In genomic region chrX:169988571-169989218, GRCm38 (mm10) we compare ENCODE assay signal across 8 mouse cellular contexts. TPM values are rescaled to one million over a fixed set of nuclear protein-coding genes. Genes with fewer than 3 reads are reported as not detected.
A peak's percentile ranks its signal among the peaks of the same experiment; 100 is the strongest.
DNase-seq lines count a peak whose midpoint lies in the region; ATAC-seq and TF ChIP-seq lines count a peak whose summit lies in the region.
"Not testable (repeated sequence)": the region's sequence is repeated elsewhere in the genome, so short reads cannot be mapped to it uniquely, and the experiment has no call there.

No protein-coding gene starts in this region.

- peaks cover 51% of the 10 kb centered on the region for H3K36me3 ChIP-seq in heart, embryonic 12.5 days
- H3K36me3 ChIP-seq in kidney, embryonic 16.5 days (ENCODE audit: insufficient read depth, low read length) = peaks cover 53% of the 10 kb centered on the region
- H3K36me3 ChIP-seq in liver, embryonic 14.5 days (replicated peaks; ENCODE audit: control insufficient read depth, insufficient read depth, low read depth) = peaks cover 42% of the 10 kb centered on the region
- peaks cover 40% of the 10 kb centered on the region for H3K36me3 ChIP-seq in stomach, embryonic 15.5 days

- peak; percentile 44 for DNase-seq in A20 (ENCODE audit: low read depth, low spot score)
- DNase-seq in c-Kit-negative CD71-positive TER-119-positive erythroid progenitor cells, embryonic 14.5 days (ENCODE audit: low read depth, low spot score) = peak; percentile 35
- DNase-seq in liver, embryonic 14.5 days (ENCODE audit: low read depth in 3 of 3, low spot score in 3 of 3) = peak in 2 of 3 experiments; percentile 28 to 33
- DNase-seq in natural killer cell, adult 2 months (ENCODE audit: low spot score in 2 of 2) = peak; percentile 25 to 46

- H3K4me2 ChIP-seq in heart, embryonic 12.5 days; kidney, embryonic 16.5 days (replicated peaks; ENCODE audit: low read depth, low read length); liver, embryonic 14.5 days (ENCODE audit: low read depth); stomach, embryonic 15.5 days: not testable (repeated sequence)

- not testable (repeated sequence) for H3K4me3 ChIP-seq in heart, embryonic 12.5 days; kidney, embryonic 16.5 days (ENCODE audit: low read length); liver, embryonic 14.5 days (ENCODE audit: insufficient read depth in 1 of 2, low read depth in 2 of 2, low read length in 2 of 2); stomach, embryonic 15.5 days (replicated peaks)

- H3K9ac ChIP-seq in heart, embryonic 12.5 days; kidney, embryonic 16.5 days (replicated peaks; ENCODE audit: low read length); liver, embryonic 14.5 days (replicated peaks); stomach, embryonic 15.5 days: not testable (repeated sequence)

- not testable (repeated sequence) for H3K27ac ChIP-seq in heart, embryonic 12.5 days (ENCODE audit: poor library complexity, severe bottlenecking); kidney, embryonic 16.5 days (ENCODE audit: low read length); liver, embryonic 14.5 days; stomach, embryonic 15.5 days

- 91% methylated on average over 56 of the region's 56 CpGs for WGBS in heart, embryonic 12.5 days
- WGBS in kidney, embryonic 16.5 days = 93% methylated on average over 56 of the region's 56 CpGs
- WGBS in liver, embryonic 14.5 days (ENCODE audit: insufficient replicate concordance) = 81% methylated on average over 56 of the region's 56 CpGs
- 92% methylated on average over 56 of the region's 56 CpGs for WGBS in stomach, embryonic 15.5 days

- not testable (repeated sequence) for H3K4me1 ChIP-seq in heart, embryonic 12.5 days (replicated peaks); kidney, embryonic 16.5 days (ENCODE audit: insufficient read depth, low read length); liver, embryonic 14.5 days (replicated peaks; ENCODE audit: control insufficient read depth in 2 of 2, insufficient read depth in 2 of 2, low read length in 1 of 2); stomach, embryonic 15.5 days

- H3K9me3 ChIP-seq in heart, embryonic 12.5 days (replicated peaks) = peaks cover 54% of the 10 kb centered on the region
- peaks cover 63% of the 10 kb centered on the region for H3K9me3 ChIP-seq in kidney, embryonic 16.5 days (ENCODE audit: low read length)
- H3K9me3 ChIP-seq in liver, embryonic 14.5 days (ENCODE audit: control insufficient read depth, low read length) = peaks cover 33% of the 10 kb centered on the region
- H3K9me3 ChIP-seq in stomach, embryonic 15.5 days = peaks cover 38% of the 10 kb centered on the region

- not testable (repeated sequence) for H3K27me3 ChIP-seq in heart, embryonic 12.5 days (replicated peaks); kidney, embryonic 16.5 days (ENCODE audit: insufficient read depth, low read length); liver, embryonic 14.5 days (ENCODE audit: control insufficient read depth, insufficient read depth, low read length); stomach, embryonic 15.5 days (replicated peaks)

- TF ChIP-seq CTCF in liver, embryonic 14.5 days (IDR thresholded peaks at IDR 0.05; ENCODE audit: low read depth) = not testable (repeated sequence)

- 0 out of 2 replicates have a peak, but pooled peaks have one; percentile 1 for ATAC-seq in erythroid progenitor cell, adult 5-6 weeks (replicated peaks; ENCODE audit: low FRiP score, poor library complexity, severe bottlenecking)
- ATAC-seq in heart, embryonic 12.5 days (ENCODE audit: insufficient number of reproducible peaks, low FRiP score) = peak; percentile 41
- peak; percentile 5; the same call in 1 of the 2 replicates for ATAC-seq in kidney, embryonic 16.5 days (ENCODE audit: low FRiP score, low TSS enrichment)
- not testable (repeated sequence) for ATAC-seq in liver, embryonic 14.5 days (ENCODE audit: insufficient read depth)
- peak; percentile 21 for ATAC-seq in stomach, embryonic 15.5 days (ENCODE audit: insufficient read depth, low FRiP score, low read depth)

- not testable (repeated sequence) for TF ChIP-seq EP300 in liver, embryonic 14.5 days (IDR thresholded peaks at IDR 0.05; ENCODE audit: low read depth)

RNA-seq across cellular contexts. Expression of gene Gm21887, which starts 20.8 kb away (rescaled TPM):
- 47.4 and 53.7 TPM in 2 replicates for total RNA-seq in erythroid progenitor cell, adult 5-6 weeks (2015; ENCODE audit: low replicate concordance)
- total RNA-seq in erythroid progenitor cell, adult 5-6 weeks (2017; ENCODE audit: low replicate concordance) = 67.6 and 103 TPM in 2 replicates
- polyA plus RNA-seq in heart, embryonic 12.5 days (2016; fragmentation: Nextera tagmentation; extraction: Ambion mirVana) = 121 and 171 TPM in 2 replicates
- polyA plus RNA-seq in kidney, embryonic 16.5 days (2015; fragmentation: Nextera tagmentation; extraction: Ambion mirVana) = 162 and 299 TPM in 2 replicates
- 94.3 and 264 TPM in 2 replicates for polyA plus RNA-seq in liver, embryonic 14.5 days (2012; rRNA removed)
- 36.2 and 58.4 TPM in 2 replicates for polyA plus RNA-seq in liver, embryonic 14.5 days (2014; fragmentation: Nextera tagmentation; extraction: Ambion mirVana)
- polyA plus RNA-seq in stomach, embryonic 15.5 days (2015; fragmentation: Nextera tagmentation; extraction: Ambion mirVana) = 273 and 307 TPM in 2 replicates
